Mouse (Mus musculus) midbrain, embryonic 12.5 days (tissue): ENCODE measurements at regions not wholly inside any gene's neighbourhood (a gene's known extent, or its start where the extent isn't known, plus 50 kb on each side); places are given as distances from the start of the nearest gene placed in this dataset.
A peak's percentile ranks its signal among the peaks of the same experiment; 100 is the strongest.

Source experiments
- ATAC-seq: fragments of 200-750 bp; cut with Nextera tagmentation; 2 replicates; pipeline ENCODE4 v1.8.0; 2017; ENCODE audit warnings: low read depth, moderate TSS enrichment, moderate library complexity; ENCODE audit not compliant: low FRiP score
- H3K27ac ChIP-seq: fragments of 300-500 bp; sonication (generic); replicated peaks from 2 replicates; pipeline ENCODE4 v1.5.1; 2016; ENCODE audit warnings: mild to moderate bottlenecking
- H3K27me3 ChIP-seq: fragments of 300-500 bp; sonication (generic); 2 replicates; pipeline ENCODE4 v1.6.1; 2016; ENCODE audit warnings: mild to moderate bottlenecking
- H3K36me3 ChIP-seq: fragments of 300-500 bp; sonication (generic); 2 replicates; pipeline ENCODE4 v1.6.1; 2016
- H3K4me1 ChIP-seq: fragments of 300-500 bp; sonication (generic); 2 replicates; pipeline ENCODE4 v1.6.1; 2016
- H3K4me2 ChIP-seq: fragments of 300-500 bp; sonication (generic); replicated peaks from 2 replicates; pipeline ENCODE4 v1.6.1; 2016; ENCODE audit warnings: mild to moderate bottlenecking, moderate library complexity
- H3K4me3 ChIP-seq: fragments of 300-500 bp; sonication (generic); 2 replicates; pipeline ENCODE4 v1.5.1; 2016; ENCODE audit warnings: mild to moderate bottlenecking
- H3K9ac ChIP-seq: fragments of 300-500 bp; sonication (generic); replicated peaks from 2 replicates; pipeline ENCODE4 v1.6.1; 2016; ENCODE audit warnings: mild to moderate bottlenecking, moderate library complexity
- H3K9me3 ChIP-seq: fragments of 300-500 bp; sonication (generic); 2 replicates; pipeline ENCODE4 v1.6.1; 2016; ENCODE audit warnings: mild to moderate bottlenecking
- WGBS: fragments of 180-500 bp; shearing (Covaris S2); methylation state at CpG from one replicate; pipeline ENCODE4 v1.1.7; 2016; 5-methylcytosine and 5-hydroxymethylcytosine counted together

DNA sequence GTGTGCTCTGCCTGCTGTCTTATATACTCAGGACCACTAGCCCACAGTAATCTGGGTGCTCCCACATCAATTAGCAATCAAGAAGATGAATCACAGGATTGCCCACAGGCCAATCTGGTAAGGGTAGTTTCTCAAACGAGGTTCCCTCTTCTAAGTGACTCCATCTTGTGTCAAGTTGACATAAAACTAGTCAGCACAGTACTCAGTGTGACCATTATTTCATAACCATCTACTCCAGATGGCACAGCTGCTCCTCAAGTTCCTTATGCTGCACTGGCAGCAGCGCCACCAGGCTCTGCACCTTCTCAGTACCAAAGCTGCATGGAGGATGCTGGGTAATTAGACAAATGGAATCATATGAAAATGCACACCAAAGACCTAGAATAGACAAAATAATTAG lies 175.6 kb upstream of the B3galt2 start:
- no peak overlapping the region for H3K9ac ChIP-seq
- ATAC-seq = no peak
- no peak overlapping the region for H3K27ac ChIP-seq
- H3K27me3 ChIP-seq = no peaks in the 10 kb centered on the region
- H3K36me3 ChIP-seq = no peaks in the 10 kb centered on the region
- no peaks in the 10 kb centered on the region for H3K4me1 ChIP-seq
- no peak overlapping the region for H3K4me3 ChIP-seq
- H3K9me3 ChIP-seq = no peaks in the 10 kb centered on the region
- 71% methylated on average over 2 of the region's 2 CpGs for WGBS
- no peak overlapping the region for H3K4me2 ChIP-seq

DNA sequence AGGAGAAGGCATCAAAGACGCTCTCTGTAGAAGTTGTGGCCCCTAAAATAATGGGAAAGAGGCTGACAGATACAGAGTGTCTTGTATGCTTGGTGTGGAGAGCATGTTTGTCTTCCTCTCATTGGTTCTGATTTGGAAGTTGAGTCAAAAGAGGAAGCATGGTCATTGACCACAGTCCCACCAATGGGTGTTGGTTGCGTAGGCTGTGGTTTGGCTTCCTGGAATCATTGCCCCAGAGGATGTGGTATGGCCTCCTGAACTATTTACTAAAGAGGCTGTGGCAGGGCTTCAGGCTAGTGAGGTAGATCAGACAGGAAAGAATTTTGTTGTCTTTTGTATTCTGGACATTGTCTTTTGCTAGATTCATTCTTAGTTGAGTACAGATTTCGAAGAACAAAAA lies 174.4 kb upstream of the B3galt2 start:
- H3K9ac ChIP-seq = no peak overlapping the region
- no peak overlapping the region for H3K4me2 ChIP-seq
- no peak overlapping the region for H3K4me3 ChIP-seq
- no peaks in the 10 kb centered on the region for H3K4me1 ChIP-seq
- no peak for ATAC-seq
- no peaks in the 10 kb centered on the region for H3K36me3 ChIP-seq
- no peaks in the 10 kb centered on the region for H3K27me3 ChIP-seq
- H3K9me3 ChIP-seq = no peaks in the 10 kb centered on the region
- no peak overlapping the region for H3K27ac ChIP-seq
- 93% methylated on average over 3 of the region's 3 CpGs for WGBS

DNA sequence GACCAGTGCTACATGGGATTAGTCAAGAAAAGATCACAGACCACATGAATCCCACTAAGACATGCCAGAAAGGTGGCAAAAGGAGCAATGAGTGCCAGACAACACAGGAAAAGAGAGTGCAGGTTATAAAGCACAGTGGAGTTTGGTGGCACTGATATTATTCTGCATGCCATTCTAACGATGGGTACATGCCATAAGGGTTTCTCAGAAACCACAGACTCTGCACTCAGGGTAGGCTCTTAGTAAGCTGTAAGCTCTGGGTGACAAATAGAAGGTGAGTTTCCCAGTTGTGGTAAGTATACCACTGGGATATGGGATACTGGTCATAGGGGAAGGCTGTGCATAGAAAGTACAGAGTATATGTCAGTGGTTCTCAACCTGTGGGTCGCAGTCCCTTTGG lies 165.1 kb upstream of the B3galt2 start:
- Histone ChIP-seq H3K36me3 (no peaks in the 10 kb centered on the region), H3K4me3 (no peak overlapping the region), H3K27me3 (no peaks in the 10 kb centered on the region), H3K4me1 (no peaks in the 10 kb centered on the region), H3K27ac (no peak overlapping the region), H3K9ac (no peak overlapping the region), H3K9me3 (no peaks in the 10 kb centered on the region), H3K4me2 (no peak overlapping the region)
- ATAC-seq = no peak
- WGBS = 86% methylated on average over 2 of the region's 2 CpGs

DNA sequence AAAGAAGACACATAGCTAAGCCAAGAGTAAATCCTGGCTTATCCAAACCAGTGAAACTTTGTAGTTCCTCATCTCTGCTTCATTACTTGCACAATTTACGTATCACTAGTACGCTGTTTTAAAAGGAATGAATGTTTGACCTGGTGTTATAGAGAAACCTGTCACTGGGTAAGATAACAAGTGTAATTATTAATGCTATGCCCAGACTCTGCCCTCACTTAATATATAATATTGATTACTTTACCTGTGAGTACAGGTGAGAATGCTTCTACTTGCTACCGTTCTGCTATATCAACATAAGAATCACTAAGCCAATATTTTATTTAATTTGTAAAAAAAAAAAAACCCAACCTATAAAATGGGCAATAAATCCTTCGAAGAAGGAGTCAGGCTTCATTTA lies 157.1 kb upstream of the B3galt2 start:
- WGBS = 93% methylated on average over 4 of the region's 4 CpGs
- Histone ChIP-seq H3K27me3 (no peaks in the 10 kb centered on the region), H3K9me3 (no peaks in the 10 kb centered on the region), H3K4me3 (no peak overlapping the region), H3K4me2 (no peak overlapping the region), H3K9ac (no peak overlapping the region), H3K4me1 (no peaks in the 10 kb centered on the region), H3K36me3 (no peaks in the 10 kb centered on the region), H3K27ac (no peak overlapping the region)
- ATAC-seq = no peak

DNA sequence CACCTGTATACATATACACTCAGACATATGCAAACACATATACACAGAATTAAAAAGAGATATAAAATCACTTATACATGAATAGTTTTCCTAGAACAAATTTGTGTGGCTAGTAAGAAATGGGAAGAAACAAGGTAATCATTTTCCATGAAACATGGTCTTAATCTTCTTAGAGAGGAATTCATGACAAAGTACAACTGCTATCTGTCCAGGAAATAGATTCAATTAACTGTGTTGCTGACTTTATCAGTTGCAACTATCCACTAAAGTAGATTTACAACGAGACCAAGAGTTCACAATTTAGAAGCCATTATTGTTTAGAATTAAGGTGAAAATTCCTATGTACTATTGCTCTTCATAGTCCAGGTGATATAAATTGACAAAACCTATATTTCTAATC lies 155.5 kb upstream of the B3galt2 start:
- Histone ChIP-seq H3K27me3 (no peaks in the 10 kb centered on the region), H3K9ac (no peak overlapping the region), H3K27ac (no peak overlapping the region), H3K4me1 (no peaks in the 10 kb centered on the region), H3K9me3 (no peaks in the 10 kb centered on the region), H3K4me3 (no peak overlapping the region), H3K36me3 (no peaks in the 10 kb centered on the region), H3K4me2 (no peak overlapping the region)
- ATAC-seq = no peak
- 87% methylated on average over 1 of the region's 1 CpGs for WGBS

DNA sequence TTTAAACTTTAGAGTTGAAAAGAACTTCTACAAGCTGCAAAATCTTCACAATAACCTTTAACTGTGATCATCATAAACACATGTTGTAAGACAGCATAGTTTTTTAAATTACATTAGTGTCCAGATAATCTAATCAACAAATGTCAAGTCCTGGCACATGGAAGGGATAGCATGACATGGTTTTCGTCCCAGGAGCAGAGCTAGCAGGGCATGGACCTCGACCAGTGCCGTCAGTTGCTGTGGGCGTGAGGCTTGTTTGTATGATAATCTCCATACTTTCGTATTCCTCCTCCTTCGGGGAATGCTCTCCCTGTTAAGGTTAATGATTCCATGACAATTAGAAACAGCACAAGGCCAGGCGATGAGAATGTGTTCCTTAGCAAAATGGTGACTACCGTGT lies 143.4 kb upstream of the B3galt2 start:
- Histone ChIP-seq H3K27ac (no peak overlapping the region), H3K27me3 (no peaks in the 10 kb centered on the region), H3K4me1 (no peaks in the 10 kb centered on the region), H3K36me3 (no peaks in the 10 kb centered on the region), H3K4me3 (no peak overlapping the region), H3K4me2 (no peak overlapping the region), H3K9me3 (no peaks in the 10 kb centered on the region), H3K9ac (no peak overlapping the region)
- ATAC-seq = no peak
- 76% methylated on average over 8 of the region's 8 CpGs for WGBS

DNA sequence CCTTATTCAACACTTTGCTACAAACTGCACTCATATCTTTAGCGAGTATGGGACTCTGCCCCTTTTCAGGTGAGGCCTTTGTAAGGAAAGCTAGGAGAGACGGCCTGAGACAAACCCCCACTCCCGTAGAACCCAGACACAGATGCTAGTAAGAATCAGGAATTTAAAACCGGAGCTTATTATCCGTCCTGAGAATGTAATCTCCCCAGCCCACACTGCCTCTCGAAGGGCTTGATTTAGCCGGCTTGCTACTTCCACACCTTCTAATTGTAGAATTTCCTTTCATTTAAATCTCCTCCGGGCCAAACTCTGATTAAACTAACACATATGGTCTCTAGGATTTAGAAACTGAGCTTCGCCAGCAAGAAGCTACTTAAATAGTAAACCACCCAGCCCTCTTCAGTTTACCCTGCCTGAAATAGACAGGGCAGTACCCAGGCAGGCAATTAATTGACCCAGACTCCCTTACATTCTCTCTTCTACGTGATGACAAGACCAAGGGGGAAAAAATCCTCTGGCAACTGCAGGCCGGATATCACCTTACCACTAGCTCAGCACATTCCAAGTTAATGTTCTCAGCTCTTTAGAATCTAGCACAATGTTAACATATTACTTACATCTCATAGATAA lies 136.9 kb upstream of the B3galt2 start:
- H3K9me3 ChIP-seq = no peaks in the 10 kb centered on the region
- H3K36me3 ChIP-seq = no peaks in the 10 kb centered on the region
- no peaks in the 10 kb centered on the region for H3K4me1 ChIP-seq
- H3K9ac ChIP-seq = no peak overlapping the region
- no peak overlapping the region for H3K27ac ChIP-seq
- ATAC-seq = 0 out of 2 replicates have a peak, but pooled peaks have one; percentile 30
- H3K4me2 ChIP-seq = no peak overlapping the region
- H3K27me3 ChIP-seq = no peaks in the 10 kb centered on the region
- H3K4me3 ChIP-seq = no peak overlapping the region
- WGBS = 57% methylated on average over 11 of the region's 11 CpGs

DNA sequence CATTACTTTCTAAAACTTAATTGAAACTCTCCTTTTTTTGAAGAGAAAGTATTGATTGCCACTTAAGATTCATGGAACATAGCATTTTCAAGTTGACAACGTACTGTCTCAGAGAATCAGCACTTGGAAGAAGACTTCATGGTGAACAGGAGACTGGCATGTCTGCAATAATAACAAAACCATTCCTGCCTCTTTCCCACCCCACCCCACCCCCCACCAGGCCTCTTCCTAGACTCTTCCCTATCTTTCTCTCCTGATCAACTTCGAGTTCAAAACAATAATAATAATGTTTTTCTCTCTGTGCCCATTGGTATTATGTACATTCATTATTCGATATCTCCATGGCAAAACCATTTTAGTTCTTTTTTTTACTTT lies 136.4 kb upstream of the B3galt2 start:
- no peak overlapping the region for H3K4me3 ChIP-seq
- 85% methylated on average over 3 of the region's 3 CpGs for WGBS
- no peak overlapping the region for H3K9ac ChIP-seq
- H3K36me3 ChIP-seq = no peaks in the 10 kb centered on the region
- H3K27me3 ChIP-seq = no peaks in the 10 kb centered on the region
- H3K9me3 ChIP-seq = no peaks in the 10 kb centered on the region
- ATAC-seq = no peak
- no peaks in the 10 kb centered on the region for H3K4me1 ChIP-seq
- no peak overlapping the region for H3K27ac ChIP-seq
- H3K4me2 ChIP-seq = no peak overlapping the region

DNA sequence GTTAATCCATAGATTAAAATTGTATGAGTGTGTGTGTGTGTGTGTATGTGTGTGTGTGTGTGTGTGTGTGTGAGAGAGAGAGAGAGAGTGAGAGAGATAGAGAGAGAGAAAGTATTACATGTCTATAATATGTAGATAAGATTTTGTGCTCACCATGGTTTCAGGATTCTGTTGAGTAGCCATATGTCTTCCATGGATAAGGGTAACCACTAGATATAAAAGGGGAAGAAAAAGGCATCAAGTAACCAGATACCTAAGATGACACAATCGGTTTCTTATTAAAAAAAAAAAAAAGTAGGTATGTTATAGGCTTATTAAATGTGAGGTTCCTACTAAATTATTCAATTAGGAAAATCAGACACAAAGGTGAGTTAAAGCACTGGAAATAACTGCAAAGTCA lies 135.1 kb upstream of the B3galt2 start:
- Histone ChIP-seq H3K9me3 (no peaks in the 10 kb centered on the region), H3K4me2 (no peak overlapping the region), H3K4me3 (no peak overlapping the region), H3K36me3 (no peaks in the 10 kb centered on the region), H3K4me1 (no peaks in the 10 kb centered on the region), H3K27me3 (no peaks in the 10 kb centered on the region), H3K9ac (no peak overlapping the region), H3K27ac (no peak overlapping the region)
- ATAC-seq = no peak
- 97% methylated on average over 1 of the region's 1 CpGs for WGBS

DNA sequence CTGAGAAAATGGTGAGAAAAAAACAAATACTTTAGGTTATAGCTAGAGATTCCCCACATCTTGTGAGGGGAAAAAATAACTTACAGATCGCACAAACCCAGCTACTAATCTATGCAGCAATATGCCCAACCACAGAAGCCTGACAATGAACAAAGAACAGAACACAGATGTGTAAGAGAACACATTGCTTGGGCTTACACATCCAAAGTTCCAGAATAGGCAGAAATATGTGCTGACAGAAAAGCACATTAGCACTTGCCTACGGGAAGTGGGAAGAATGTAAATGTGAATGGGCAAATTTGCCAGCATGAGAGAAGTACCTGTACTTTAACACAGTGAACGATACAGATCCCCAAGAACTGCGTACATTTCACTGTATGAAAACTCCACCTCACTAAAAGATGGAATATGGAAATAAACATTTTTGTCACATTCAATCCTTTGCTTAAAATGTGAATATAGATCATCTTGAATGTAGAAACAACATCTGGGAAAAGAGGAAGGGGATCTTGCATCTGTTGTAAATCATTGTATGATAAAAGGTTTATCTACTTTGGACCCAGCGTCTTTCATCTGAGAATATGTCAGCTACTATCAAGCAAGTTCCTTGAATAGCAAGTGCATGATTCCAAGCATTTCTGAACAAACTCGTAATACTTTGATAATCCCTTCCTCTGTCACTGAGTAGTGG lies 116.5 kb upstream of the B3galt2 start:
- no peaks in the 10 kb centered on the region for H3K9me3 ChIP-seq
- no peak overlapping the region for H3K4me3 ChIP-seq
- no peaks in the 10 kb centered on the region for H3K27me3 ChIP-seq
- no peak for ATAC-seq
- WGBS = 87% methylated on average over 6 of the region's 6 CpGs
- H3K9ac ChIP-seq = no peak overlapping the region
- no peaks in the 10 kb centered on the region for H3K36me3 ChIP-seq
- no peak overlapping the region for H3K4me2 ChIP-seq
- H3K27ac ChIP-seq = no peak overlapping the region
- H3K4me1 ChIP-seq = no peaks in the 10 kb centered on the region

DNA sequence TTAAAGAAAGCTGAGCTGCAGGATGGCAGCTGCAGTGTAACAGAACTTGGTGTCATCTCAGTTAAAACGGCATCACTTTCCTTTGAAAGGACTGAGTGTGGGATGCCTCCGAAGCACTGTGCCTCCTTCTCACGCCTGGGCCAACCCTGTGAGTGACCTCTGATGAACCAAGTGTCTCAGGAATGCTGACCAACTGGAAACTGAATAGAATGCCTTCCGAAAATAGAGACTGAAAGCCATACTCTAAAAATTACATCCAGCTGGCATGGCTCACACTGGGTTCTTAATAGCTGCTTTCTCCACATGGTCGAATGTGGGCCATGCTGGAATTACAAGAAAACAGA lies 116.0 kb upstream of the B3galt2 start:
- 70% methylated on average over 5 of the region's 5 CpGs for WGBS
- H3K4me2 ChIP-seq = no peak overlapping the region
- no peak overlapping the region for H3K4me3 ChIP-seq
- H3K9ac ChIP-seq = no peak overlapping the region
- H3K27ac ChIP-seq = no peak overlapping the region
- no peaks in the 10 kb centered on the region for H3K4me1 ChIP-seq
- no peaks in the 10 kb centered on the region for H3K27me3 ChIP-seq
- no peak for ATAC-seq
- H3K9me3 ChIP-seq = no peaks in the 10 kb centered on the region
- no peaks in the 10 kb centered on the region for H3K36me3 ChIP-seq

DNA sequence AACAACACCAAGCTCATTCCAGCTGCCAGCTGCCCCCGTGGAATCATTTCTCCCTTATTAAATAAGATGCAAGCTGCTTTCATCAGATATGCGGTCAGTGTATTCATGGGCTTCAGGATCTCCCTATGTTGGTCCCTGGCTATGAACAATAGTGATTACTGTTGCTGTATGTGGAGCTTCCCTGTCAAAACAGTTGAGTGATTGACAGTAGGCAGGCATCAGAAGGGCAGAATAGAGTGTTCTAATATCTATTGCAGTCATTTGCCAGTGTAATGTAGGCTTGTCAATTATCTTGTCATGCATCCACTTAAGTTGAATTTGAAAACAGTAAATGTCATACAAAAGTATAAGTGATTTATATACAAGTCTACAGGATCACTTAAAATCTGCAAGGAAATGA lies 100.2 kb upstream of the B3galt2 start:
- Histone ChIP-seq H3K27ac (no peak overlapping the region), H3K4me1 (no peaks in the 10 kb centered on the region), H3K9me3 (no peaks in the 10 kb centered on the region), H3K4me2 (no peak overlapping the region), H3K9ac (no peak overlapping the region), H3K27me3 (no peaks in the 10 kb centered on the region), H3K36me3 (no peaks in the 10 kb centered on the region), H3K4me3 (no peak overlapping the region)
- WGBS = 62% methylated on average over 2 of the region's 2 CpGs
- ATAC-seq = no peak

DNA sequence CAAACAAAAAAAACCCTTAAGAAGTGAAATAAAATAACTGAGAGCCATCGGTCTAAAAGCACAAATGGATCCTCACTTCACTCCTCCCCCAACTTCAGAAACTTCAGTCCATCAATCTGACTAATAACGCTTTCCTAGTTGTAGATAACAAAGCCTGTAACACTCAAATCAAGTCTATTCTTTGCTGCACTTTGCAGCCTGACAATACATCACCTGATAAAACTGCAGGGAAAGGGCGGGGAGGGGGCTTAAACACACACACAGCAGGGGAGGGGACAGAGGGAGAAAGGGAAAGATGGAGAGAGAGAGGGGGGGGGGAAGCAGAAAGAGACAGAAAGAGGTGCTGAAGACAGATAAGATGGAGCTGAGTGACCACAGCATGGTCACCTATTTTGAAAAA lies 99.8 kb upstream of the B3galt2 start:
- H3K36me3 ChIP-seq = no peaks in the 10 kb centered on the region
- no peak overlapping the region for H3K4me2 ChIP-seq
- H3K4me1 ChIP-seq = no peaks in the 10 kb centered on the region
- no peak overlapping the region for H3K9ac ChIP-seq
- H3K27me3 ChIP-seq = no peaks in the 10 kb centered on the region
- 48% methylated on average over 3 of the region's 3 CpGs for WGBS
- H3K4me3 ChIP-seq = no peak overlapping the region
- no peaks in the 10 kb centered on the region for H3K9me3 ChIP-seq
- no peak overlapping the region for H3K27ac ChIP-seq
- no peak for ATAC-seq
